Mouse (Mus musculus) layer of hippocampus, adult 18-20 months (tissue): Measurements from ENCODE around the gene Ugt1a6a. TPM values are rescaled to one million over a fixed set of nuclear protein-coding genes. Genes with fewer than 3 reads are reported as not detected.

ENCODE experiments used
- DNase-seq, 2 experiments: peaks; one replicate each; pipeline ENCODE4 v3.0.0; 2022; ENCODE audit warnings: low spot score in 2 of 2
- total RNA-seq, 2 experiments: library from RNA; stranded (reverse); gene quantifications; 2 replicates each; pipeline ENCODE4 v1.2.3; 2021

Gene Ugt1a6a
- total RNA-seq, 2 experiments from 2014 or later: 1.6 TPM

DNA sequence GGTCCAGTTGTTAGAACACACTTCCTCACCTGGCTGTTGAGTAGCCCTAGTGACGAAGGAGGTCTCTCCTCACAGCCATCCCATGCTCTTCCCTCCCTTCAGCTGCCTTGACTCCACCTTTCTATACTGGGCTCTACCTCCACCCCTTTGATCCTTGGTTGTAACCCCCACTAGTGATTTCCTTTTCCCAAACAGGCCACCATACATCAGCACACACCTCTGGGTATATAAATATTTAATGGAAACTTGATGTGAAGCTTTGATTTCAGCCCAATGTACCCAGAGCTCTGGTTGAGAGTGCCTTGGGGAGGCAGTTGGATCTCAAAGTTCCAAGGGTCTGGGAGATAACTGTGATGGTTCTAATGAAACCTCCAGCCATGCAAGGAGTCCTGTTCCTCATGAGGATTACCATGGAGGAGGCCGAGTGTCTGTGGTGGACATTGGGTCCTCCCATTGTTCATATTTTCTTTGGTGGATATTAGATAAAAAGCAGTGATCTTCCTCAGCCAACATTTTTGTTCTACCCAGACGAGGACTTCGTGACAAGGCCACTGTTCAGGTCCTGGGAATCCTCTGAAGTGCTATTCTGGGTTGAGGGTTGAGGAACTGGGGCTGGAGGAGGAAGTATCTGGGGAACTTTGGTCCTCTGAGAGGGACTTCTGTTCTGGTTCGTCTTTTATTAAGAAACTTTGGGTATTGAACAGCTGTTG lies 92.2 kb downstream of the Ugt1a6a start, which contains the start of gene Mroh2a:
Gene Mroh2a, plus strand, starts transcription at position 317 of the 710 bp plus-strand sequence.
- DNase-seq: no peak

DNA sequence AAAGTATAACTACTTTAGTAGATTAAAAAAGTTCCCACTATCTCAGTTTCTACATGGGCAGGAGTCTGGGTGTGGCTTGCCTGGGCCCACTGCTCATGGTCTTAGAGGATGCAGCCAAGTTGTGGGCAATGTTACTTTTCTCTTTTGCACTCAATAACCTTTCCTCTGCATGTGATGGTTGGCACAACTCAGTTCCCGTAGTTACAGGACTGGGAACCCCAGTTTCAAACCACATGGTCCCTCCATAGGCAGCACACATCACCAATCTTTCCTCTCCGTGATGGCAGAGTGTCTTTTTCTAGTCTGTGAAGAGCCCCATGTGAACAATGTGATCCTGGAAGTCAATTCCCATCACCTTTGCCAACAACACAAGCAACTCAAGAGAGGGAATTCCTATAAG lies 92.9 kb downstream of the Ugt1a6a start:
- DNase-seq: no peak

GRCm38 (mm10) chr1:88228121-88228520 lies 93.5 kb downstream of the Ugt1a6a start:
- DNase-seq: no peak

- DNase-seq: no peak
Observed at GRCm38 (mm10) chr1:88229566-88229965, 95.0 kb downstream of the Ugt1a6a start.

GRCm38 (mm10) chr1:88229986-88230385 lies 95.4 kb downstream of the Ugt1a6a start:
- DNase-seq: no peak

GRCm38 (mm10) chr1:88230421-88230820 lies 95.8 kb downstream of the Ugt1a6a start:
- no peak for DNase-seq

DNA sequence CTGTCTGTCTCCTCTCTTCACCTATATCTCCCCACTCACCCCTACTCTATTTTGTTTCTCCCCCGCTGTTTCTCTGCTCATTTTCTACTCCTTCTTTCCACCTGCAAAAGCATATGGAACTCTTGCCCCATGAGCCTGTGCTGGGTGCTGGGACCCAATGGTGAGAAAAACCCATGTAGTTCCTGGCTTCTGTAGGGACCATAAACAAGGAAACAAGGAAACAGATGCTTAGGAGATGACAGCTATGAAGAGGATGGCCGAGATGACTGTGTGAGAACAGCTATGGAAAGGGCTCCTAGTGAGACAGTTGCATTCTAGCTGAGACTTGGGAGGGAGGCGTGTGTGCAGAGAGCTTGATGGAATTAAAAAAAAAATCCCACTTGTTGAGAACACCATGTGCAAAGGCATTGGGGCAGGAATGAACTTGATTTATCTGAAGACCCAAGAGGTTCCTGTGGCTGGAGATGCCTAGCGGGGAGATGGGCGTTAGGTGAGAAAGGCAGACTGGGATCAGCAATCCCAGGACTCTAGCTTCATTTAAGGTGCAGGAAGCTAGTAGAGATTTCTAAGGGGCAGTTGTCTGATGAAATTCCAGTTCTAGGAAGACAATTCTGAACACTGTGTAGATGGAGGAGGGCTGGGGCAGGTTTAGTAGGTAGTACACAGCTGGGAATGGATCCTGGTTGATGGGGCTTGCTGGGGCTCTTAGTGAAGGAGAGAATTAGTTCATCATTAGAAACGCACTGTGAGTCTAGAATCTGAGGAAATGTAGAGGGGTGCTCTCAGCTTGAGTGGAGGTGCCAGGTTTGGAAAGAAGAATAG lies 96.6 kb downstream of the Ugt1a6a start:
- no peak for DNase-seq

- DNase-seq: no peak
Observed at GRCm38 (mm10) chr1:88231803-88232499, 97.3 kb downstream of the Ugt1a6a start.

DNA sequence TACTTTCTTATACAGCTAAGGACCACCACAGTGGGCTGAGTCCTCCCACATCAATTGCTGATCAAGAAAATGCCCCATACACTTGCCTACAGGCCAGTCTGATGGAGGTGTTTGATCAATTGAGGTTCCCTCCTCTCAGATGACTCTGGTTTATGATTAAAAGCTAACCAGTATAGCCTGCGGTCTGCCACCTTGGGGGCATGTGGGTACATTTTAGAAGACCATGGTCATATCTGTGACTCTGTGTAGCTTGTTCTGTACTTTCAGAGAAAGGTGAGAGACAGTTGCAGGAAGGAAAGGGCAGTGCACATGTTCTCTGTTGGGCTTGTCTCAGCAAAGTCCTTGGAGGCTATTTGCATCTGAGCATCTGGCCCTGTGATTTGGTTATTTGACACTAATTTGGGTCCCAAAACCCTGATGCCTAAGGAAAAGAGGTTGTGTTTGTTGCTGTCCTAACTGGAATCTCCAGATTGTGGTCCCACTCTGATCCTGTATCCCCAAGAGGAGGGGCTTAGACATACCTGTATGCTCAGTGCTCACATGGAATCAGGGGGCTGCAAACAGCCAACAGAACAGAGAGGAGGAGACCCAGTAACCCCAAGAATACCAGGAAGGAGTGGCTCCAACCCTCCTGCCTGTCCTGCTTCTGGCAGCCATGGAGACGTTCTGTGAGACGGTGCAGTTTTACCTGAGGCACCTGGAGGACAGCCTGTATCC lies 98.2 kb downstream of the Ugt1a6a start:
- no peak for DNase-seq

DNA sequence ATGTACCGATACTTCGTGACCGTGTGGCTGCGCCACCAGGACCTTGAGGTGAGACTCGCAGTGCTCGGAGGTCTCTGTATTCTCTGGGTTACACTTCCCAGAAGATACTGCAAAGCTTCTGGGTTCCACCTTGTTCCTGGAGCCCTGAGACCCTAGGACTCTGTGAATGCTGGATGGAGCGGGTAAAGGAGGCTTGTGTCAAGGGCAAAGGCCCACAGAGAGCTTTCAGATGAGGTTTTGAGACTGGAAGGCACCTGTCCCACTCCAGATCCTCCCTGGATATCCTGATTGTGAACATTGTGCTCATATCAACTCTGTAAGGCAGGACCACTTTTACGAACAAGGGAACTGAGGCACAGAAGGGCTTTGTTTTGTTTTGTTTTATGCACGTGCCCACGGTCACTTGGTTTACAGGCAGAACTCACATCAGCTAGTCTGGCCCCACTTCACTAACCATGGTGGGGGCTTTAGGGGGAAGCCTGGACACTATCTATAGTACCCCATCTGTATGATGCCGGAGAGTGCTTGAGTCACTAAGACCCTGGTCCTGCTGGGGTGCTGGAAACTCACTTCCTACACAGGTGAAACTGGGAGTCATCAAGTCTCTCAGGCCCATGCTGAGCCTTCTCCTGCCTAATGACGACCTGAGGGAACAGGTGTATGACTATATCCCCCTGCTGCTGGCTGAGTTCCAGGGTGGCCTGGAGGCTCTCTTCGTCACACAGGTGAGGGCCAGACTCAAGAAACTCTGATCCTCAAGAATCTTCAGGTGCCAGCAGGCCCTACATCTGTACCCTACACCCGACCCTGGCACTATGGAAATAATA lies 99.0 kb downstream of the Ugt1a6a start:
- no peak for DNase-seq

DNA sequence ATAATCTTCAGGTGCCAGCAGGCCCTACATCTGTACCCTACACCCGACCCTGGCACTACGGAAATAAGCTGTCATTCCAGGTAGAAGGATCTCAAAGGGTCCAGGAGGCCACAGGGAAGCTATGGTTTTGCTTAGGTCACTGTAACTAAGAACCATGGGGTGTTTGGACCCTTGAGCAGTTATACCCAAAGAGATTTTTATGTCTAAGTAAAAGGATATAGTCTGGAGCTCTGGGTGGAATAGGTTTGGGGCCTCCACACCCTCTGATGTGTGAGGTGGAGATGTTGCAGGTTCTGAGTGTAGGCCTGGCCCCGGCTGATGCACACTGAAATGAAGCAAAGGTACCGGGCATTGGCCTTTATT lies 99.6 kb downstream of the Ugt1a6a start:
- DNase-seq: no peak

GRCm38 (mm10) chr1:88234646-88235045 lies 100.0 kb downstream of the Ugt1a6a start:
- DNase-seq: no peak

DNA sequence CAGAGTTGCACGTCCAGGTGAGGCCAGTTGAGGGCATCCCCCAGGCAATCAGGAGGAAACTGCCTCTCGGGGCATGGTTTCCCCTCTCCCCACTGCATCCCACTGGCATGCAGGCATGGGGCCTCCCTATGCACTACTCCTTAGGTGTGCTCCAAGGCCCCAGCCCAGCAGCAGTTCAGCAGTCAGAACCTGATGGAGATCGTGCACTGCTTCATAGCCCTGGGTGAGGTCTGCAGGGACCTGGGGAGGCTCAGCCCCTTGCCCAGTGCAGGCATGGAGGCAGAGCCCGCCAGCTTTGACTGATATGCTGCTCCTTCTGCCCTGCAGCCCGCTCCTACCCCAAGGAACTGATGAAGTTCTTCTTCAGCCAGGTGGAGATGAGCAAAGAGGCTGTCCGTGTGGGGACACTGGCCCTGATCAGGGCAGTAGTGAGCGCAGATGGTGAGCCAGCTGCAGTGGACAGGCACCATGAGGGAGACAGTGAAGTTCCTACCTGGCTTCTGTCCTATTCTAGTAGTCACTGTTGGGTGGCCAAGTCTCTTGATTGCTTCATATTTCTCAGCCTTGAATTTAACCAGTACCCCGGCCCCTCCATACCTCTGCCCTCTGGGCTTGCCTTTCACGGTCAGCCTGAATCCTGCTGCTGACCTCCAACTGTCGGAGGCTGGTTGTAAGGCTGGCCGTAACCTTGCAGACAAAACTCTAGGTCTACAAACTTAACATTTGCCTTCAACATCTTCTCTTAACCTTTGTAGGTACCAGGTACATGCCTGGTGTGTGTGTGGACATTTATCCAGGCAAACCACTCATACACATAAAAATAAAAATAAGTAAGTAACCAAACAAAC lies 100.7 kb downstream of the Ugt1a6a start:
- no peak for DNase-seq

DNA sequence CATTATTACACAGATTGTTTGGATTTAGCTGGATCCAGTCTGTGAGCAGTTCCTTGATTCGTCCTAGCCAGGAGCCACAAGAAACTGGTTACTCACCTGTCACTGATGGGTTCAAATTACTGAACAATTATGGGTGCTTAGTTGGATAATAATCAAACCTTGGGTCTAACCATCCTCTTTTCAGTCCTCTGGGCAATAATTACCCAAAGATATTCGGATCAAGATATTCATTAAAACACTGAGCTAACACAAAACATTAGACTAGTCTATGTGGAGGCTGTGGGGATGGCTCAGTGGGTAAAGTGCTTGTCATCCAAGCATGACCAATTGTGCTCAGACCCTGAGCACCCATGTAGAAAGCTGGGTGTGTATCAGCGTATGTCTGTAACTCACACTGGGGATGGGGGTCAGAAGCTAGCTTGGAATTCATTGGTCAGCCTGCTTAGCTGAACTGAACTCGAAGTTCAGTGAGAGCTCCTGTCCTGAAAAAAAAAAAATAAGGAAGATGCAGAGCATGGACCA lies 101.3 kb downstream of the Ugt1a6a start:
- DNase-seq: no peak

DNA sequence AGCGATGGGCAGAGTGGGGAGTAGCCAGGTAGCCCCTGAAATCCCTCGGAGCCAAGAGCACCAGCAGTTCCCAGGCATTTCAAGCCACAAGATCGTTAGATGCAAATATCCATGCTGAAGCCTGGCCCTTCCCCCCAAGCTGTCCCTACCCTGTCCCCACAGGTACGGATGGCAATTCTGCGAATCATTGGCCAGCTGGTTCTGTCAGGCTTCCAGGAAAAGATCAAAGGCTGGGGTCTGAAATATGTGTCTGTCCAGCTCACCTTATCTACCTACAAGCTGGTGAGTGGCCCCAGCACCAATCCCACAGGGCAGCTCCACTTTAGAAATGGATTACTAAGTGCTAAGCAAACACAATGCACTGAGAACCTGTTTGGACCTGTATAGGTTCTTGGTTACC lies 102.7 kb downstream of the Ugt1a6a start:
- DNase-seq: no peak

GRCm38 (mm10) chr1:88238771-88239170 lies 104.2 kb downstream of the Ugt1a6a start:
- no peak for DNase-seq

- no peak for DNase-seq
Observed at GRCm38 (mm10) chr1:88240072-88240471, 105.5 kb downstream of the Ugt1a6a start.

- no peak for DNase-seq
Observed at GRCm38 (mm10) chr1:88240579-88240978, 106.0 kb downstream of the Ugt1a6a start.

- DNase-seq: no peak
Observed at GRCm38 (mm10) chr1:88243861-88244260, 109.3 kb downstream of the Ugt1a6a start.
